Mouse (Mus musculus): Measurements from ENCODE around the gene Arpc5l. TPM values are rescaled to one million over a fixed set of nuclear protein-coding genes. Genes with fewer than 3 reads are reported as not detected.

The Arpc5l gene
- 56.4 and 67.3 TPM in 2 replicates for total RNA-seq (2017)

- ATAC-seq (replicated peaks; ENCODE audit: low read depth, poor library complexity, severe bottlenecking): peak; percentile 69
Observed at GRCm38 (mm10) chr2:39004880-39005435, at the start of gene Arpc5l. Gene Arpc5l (plus strand): TSS chr2:39005348.

GRCm38 (mm10) chr2:38956062-38956461 is 49.1 kb upstream of the Arpc5l start:
- ATAC-seq (replicated peaks; ENCODE audit: low read depth, poor library complexity, severe bottlenecking): no peak

GRCm38 (mm10) chr2:38957671-38958223 is 47.4 kb upstream of the Arpc5l start:
- ATAC-seq (replicated peaks; ENCODE audit: low read depth, poor library complexity, severe bottlenecking): no peak

GRCm38 (mm10) chr2:38964198-38964597 is 41.0 kb upstream of the Arpc5l start:
- no peak for ATAC-seq (replicated peaks; ENCODE audit: low read depth, poor library complexity, severe bottlenecking)

GRCm38 (mm10) chr2:38969650-38970049 is 35.5 kb upstream of the Arpc5l start:
- no peak for ATAC-seq (replicated peaks; ENCODE audit: low read depth, poor library complexity, severe bottlenecking)

GRCm38 (mm10) chr2:38970057-38970456 is 35.1 kb upstream of the Arpc5l start:
- peak; percentile 77 for ATAC-seq (replicated peaks; ENCODE audit: low read depth, poor library complexity, severe bottlenecking)

- peak; percentile 27; the same call in 1 of the 2 replicates for ATAC-seq (replicated peaks; ENCODE audit: low read depth, poor library complexity, severe bottlenecking)
Observed at GRCm38 (mm10) chr2:38973223-38973622, 31.9 kb upstream of the Arpc5l start.

- no peak for ATAC-seq (replicated peaks; ENCODE audit: low read depth, poor library complexity, severe bottlenecking)
Observed at GRCm38 (mm10) chr2:38973701-38974100, 31.4 kb upstream of the Arpc5l start.

GRCm38 (mm10) chr2:38974171-38974570 is 31.0 kb upstream of the Arpc5l start:
- ATAC-seq (replicated peaks; ENCODE audit: low read depth, poor library complexity, severe bottlenecking): 0 out of 2 replicates have a peak, but pooled peaks have one; percentile 9

- ATAC-seq (replicated peaks; ENCODE audit: low read depth, poor library complexity, severe bottlenecking): no peak
Observed at GRCm38 (mm10) chr2:38975181-38975580, 30.0 kb upstream of the Arpc5l start.

GRCm38 (mm10) chr2:38975941-38976805 is 29.0 kb upstream of the Arpc5l start:
- no peak for ATAC-seq (replicated peaks; ENCODE audit: low read depth, poor library complexity, severe bottlenecking)

- no peak for ATAC-seq (replicated peaks; ENCODE audit: low read depth, poor library complexity, severe bottlenecking)
Observed at GRCm38 (mm10) chr2:38977837-38978236, 27.3 kb upstream of the Arpc5l start.

GRCm38 (mm10) chr2:38983456-38983855 is 21.7 kb upstream of the Arpc5l start:
- ATAC-seq (replicated peaks; ENCODE audit: low read depth, poor library complexity, severe bottlenecking): no peak

- ATAC-seq (replicated peaks; ENCODE audit: low read depth, poor library complexity, severe bottlenecking): peak; percentile 51
Observed at GRCm38 (mm10) chr2:38986580-38986979, 18.6 kb upstream of the Arpc5l start.

- no peak for ATAC-seq (replicated peaks; ENCODE audit: low read depth, poor library complexity, severe bottlenecking)
Observed at GRCm38 (mm10) chr2:38987371-38987770, 17.8 kb upstream of the Arpc5l start.

- ATAC-seq (replicated peaks; ENCODE audit: low read depth, poor library complexity, severe bottlenecking): no peak
Observed at GRCm38 (mm10) chr2:38987803-38988510, 17.2 kb upstream of the Arpc5l start.

GRCm38 (mm10) chr2:38988929-38989328 is 16.2 kb upstream of the Arpc5l start:
- ATAC-seq (replicated peaks; ENCODE audit: low read depth, poor library complexity, severe bottlenecking): peak; percentile 40; the same call in 1 of the 2 replicates

- ATAC-seq (replicated peaks; ENCODE audit: low read depth, poor library complexity, severe bottlenecking): no peak
Observed at GRCm38 (mm10) chr2:38992004-38992403, 13.1 kb upstream of the Arpc5l start.

- no peak for ATAC-seq (replicated peaks; ENCODE audit: low read depth, poor library complexity, severe bottlenecking)
Observed at GRCm38 (mm10) chr2:38992452-38992851, 12.7 kb upstream of the Arpc5l start.
